Mouse (Mus musculus) embryo, embryonic 9.5 days (tissue): Measurements from ENCODE around the gene Cxcl10.
"Not testable (repeated sequence)": the region's sequence is repeated elsewhere in the genome, so short reads cannot be mapped to it uniquely, and the experiment has no call there.

ENCODE experiments used
- DNase-seq: peaks from one replicate; pipeline ENCODE4 v3.0.0-alpha.2; 2017; ENCODE audit errors: extremely low spot score

Cxcl10 gene

GRCm38 (mm10) chr5:92369151-92369994 lies 20.7 kb upstream of the Cxcl10 start:
- DNase-seq = no peak

DNA sequence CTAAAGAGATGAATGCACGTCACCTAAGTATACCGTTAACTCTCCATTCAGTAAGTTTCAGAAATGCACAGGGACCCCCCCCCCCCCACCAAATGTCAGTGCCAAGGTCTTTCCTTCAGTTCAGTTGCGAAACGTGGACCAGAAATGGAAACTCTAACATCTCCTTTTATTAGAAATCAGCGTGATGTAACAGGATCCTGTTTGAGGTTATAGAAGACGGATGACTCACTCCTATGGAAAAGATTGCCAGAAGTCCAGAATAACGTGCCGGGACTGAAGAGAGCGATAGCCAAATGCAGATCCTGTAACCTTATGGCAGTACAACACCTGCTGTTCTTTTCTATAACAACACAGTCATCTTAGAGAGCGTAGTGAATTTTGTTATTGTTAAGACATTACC lies 19.7 kb upstream of the Cxcl10 start:
- no peak for DNase-seq

DNA sequence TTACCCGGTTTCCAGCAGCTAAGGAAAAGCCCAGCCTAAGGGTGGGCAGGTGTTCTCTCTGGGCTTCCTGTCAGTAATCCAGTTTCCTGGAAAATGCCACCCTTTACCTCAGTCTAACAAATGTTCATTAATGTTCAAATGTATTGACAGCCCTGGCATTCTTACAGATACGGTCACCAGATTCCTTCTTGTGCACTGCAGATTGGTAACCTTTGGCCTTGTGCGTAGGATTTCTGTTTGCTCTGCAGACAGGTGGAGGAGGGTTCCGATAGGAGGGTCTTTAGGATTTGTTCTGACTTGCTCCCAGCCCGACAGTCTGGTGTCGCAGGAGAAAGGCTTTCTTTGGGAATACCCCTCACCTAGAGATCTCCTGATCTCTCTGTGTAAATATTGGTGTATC lies 17.9 kb upstream of the Cxcl10 start:
- no peak for DNase-seq

GRCm38 (mm10) chr5:92365146-92365705 lies 16.5 kb upstream of the Cxcl10 start:
- DNase-seq = no peak

GRCm38 (mm10) chr5:92364011-92364410 lies 15.3 kb upstream of the Cxcl10 start:
- DNase-seq = no peak

GRCm38 (mm10) chr5:92363179-92363578 lies 14.5 kb upstream of the Cxcl10 start:
- no peak for DNase-seq

DNA sequence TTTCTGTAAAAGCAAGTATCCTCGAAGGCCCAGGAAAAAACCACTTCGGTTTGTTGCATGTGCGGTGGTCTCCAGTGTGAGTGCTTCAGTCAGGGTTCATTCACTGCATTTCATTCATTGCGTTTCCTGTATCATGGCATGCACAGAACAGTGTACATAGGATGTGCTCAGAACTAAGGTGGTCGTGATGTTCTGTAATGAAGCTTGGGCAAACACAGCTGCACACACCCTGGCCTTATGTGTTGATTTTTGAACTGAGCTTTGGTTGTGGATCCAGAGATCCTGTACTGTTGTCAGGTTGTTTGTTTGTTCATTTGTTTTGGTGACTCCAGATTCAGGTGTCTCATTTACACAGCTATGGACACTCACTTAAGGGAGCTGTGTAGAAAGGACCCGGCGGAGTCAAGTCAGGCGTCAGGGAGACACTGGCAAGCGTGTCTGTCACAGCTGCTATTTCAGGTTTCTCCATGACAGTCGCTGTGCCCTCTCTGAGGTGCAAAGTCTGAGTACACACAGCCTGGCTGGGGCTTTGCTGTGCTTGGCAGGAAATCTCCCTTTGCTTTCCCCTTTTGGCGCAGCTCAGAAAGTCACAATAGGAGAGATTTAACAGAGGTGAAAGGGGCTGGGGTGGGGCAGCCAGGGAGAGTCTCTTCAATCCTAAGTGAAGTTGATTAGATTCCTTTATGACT lies 10.2 kb upstream of the Cxcl10 start:
- DNase-seq = no peak

DNA sequence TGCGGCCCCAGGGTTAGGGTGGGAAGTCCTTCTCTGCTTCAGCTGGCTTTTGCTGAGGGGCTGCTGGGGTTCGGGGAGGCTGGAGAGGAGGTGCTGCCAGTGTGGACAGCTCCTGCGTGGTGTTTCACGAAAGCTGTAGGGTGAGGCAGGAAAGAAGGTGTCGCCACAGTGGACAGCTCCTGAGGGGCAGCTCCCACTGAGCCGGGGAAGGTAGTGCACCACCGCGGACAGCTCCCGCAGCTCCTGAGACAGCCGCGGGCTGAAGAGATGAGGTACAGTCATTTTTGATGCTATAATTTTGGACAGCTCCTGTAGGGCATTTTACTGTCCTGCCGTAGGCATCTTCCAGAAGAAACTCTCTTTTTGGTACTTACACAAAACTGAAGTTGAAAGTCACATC lies 9.3 kb upstream of the Cxcl10 start:
- no peak for DNase-seq

- no peak for DNase-seq
These were observed 4.8 kb upstream of the Cxcl10 start for GRCm38 (mm10) chr5:92353517-92353916.

GRCm38 (mm10) chr5:92352716-92353115 lies 4.0 kb upstream of the Cxcl10 start:
- not testable (repeated sequence) for DNase-seq

- DNase-seq = no peak
These were observed 1.0 kb upstream of the Cxcl10 start for GRCm38 (mm10) chr5:92349731-92350130.

DNA sequence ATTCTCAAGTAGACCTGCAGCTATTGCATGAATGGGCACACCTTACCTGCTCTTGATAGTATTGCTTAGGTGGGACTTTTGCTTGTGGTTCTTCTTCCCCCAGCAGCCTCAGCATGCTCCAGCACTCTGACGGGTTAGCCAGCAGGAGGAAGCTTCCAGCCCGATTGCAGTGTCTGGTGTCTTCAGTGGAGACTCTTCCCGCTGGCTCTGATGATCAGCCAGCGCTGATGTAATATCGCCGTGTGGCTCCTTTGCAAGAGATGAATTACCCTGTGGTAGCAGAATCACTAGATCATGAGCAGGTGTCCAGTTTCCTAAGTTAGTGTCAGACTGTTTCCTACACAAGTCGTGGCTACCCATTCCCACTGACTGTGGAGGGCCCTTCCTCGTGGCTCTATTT lies 3.7 kb downstream of the Cxcl10 start:
- no peak for DNase-seq

DNA sequence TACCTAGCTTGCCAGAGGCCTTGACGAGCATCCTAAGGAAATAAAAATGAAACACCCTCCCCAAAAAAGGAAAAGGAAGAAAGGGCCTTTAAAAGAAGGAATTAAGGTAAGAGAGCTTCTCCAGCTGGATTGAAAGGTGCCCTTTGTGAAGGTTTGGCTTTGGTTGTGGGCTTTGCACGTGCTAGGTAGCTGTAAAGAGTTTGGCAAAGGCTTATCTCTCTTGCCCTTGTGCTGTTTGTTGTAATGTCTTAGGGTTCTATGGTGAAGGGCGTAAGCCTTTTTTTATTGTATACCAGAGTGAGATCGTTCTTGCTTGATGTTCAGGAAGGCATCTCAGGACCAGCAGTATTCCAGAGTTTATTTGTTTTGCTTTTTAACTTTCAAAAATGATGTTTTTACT lies 8.1 kb downstream of the Cxcl10 start:
- DNase-seq = no peak

GRCm38 (mm10) chr5:92336743-92337142 lies 11.9 kb downstream of the Cxcl10 start:
- no peak for DNase-seq

GRCm38 (mm10) chr5:92332359-92332840 lies 16.3 kb downstream of the Cxcl10 start:
- DNase-seq = no peak

GRCm38 (mm10) chr5:92331635-92332338 lies 16.9 kb downstream of the Cxcl10 start, which contains the start of gene Art3:
Gene Art3 (plus strand): TSS chr5:92331827.
- no peak for DNase-seq

- no peak for DNase-seq
These were observed 17.6 kb downstream of the Cxcl10 start for GRCm38 (mm10) chr5:92331122-92331521.

GRCm38 (mm10) chr5:92327929-92328328 lies 20.8 kb downstream of the Cxcl10 start, which contains the start of gene Cxcl9:
Gene Cxcl9 (minus strand): TSS chr5:92328079.
- no peak for DNase-seq

DNA sequence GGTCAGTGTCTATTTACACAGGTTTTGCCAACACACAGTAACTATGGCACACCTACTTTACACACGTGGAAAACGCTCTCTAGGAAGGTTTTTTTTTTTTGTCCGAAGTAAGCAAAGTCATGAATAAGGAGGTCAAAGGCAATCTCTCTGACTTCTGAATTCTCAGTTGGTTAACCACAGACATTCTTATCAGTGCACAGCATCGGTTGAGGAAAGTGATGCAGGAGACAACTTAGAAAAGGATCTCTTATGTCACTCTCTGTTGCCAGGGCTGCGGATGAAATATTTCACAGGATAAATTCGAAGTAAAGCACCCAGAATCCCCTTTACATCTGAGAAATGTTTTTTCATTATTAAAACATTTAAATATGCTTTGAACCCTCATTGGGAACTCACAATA lies 21.3 kb downstream of the Cxcl10 start:
- DNase-seq = no peak

- DNase-seq = no peak
These were observed 25.4 kb downstream of the Cxcl10 start for GRCm38 (mm10) chr5:92323264-92323663.

- no peak for DNase-seq
These were observed 26.1 kb downstream of the Cxcl10 start for GRCm38 (mm10) chr5:92322612-92323011.
